Mouse (Mus musculus): ENCODE results near the gene Cxcl17. TPM values are rescaled to one million over a fixed set of nuclear protein-coding genes. Genes with fewer than 3 reads are reported as not detected.
"Not testable (repeated sequence)": the region's sequence is repeated elsewhere in the genome, so short reads cannot be mapped to it uniquely, and the experiment has no call there.

The Cxcl17 gene
- 0.56 and 1.2 TPM in 2 replicates for polyA plus RNA-seq (2012; rRNA removed)

DNA sequence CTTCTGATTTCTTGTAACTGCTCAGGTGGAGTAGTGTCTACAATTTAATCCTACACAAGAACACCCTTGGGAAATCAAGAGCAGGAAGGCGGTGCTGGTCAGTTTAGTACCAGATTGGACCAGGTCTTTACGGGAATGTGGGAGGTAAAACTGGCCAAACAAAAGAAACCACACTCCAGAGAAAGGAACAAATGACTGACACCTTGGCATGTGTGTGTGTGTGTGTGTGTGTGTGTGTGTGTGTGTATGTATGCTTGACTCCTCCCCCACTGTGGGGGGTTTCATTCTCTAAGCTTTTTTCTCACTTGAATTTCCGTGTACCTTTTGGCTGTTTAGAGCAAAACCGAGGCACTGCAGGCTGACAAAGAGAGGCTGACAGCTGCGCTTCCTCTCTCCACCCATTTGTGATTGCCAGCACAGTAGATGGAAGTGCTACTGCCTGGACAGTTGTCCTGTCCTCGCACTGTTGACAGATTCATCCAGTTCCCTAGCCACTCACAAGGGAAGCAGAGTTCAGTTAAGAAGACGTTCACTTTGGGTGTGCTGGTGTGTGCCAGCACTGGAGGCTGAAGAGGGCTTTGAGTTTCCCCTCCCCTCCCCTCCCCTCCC is at the start of gene Cxcl17:
Gene Cxcl17 (minus strand): TSS at position 54 of the 609 bp plus-strand sequence.
- WGBS: 62% methylated on average over 7 of the region's 7 CpGs
- H3K36me3 ChIP-seq (ENCODE audit: control insufficient read depth, insufficient read depth, low read length): no peaks in the 10 kb centered on the region
- no peak for TF ChIP-seq POLR2A (IDR thresholded peaks at IDR 0.05; ENCODE audit: control insufficient read depth, extremely low read depth, insufficient read depth, low read length, poor library complexity)
- TF ChIP-seq CTCF (IDR thresholded peaks at IDR 0.05; ENCODE audit: borderline replicate concordance, control insufficient read depth, extremely low read depth, insufficient read depth, low read length, poor library complexity): no peak
- no peak within 1 kb of the TSS for H3K27ac ChIP-seq (ENCODE audit: control insufficient read depth, insufficient read depth, low read length)
- peaks cover 3% of the 10 kb centered on the region for H3K4me1 ChIP-seq (replicated peaks; ENCODE audit: control insufficient read depth, insufficient read depth, low read length)
- H3K4me3 ChIP-seq (ENCODE audit: control insufficient read depth, insufficient read depth, low read length): no peak within 1 kb of the TSS
- no peaks in the 10 kb centered on the region for H3K27me3 ChIP-seq (ENCODE audit: control insufficient read depth, insufficient read depth, low read length)
- DNase-seq: no peak

DNA sequence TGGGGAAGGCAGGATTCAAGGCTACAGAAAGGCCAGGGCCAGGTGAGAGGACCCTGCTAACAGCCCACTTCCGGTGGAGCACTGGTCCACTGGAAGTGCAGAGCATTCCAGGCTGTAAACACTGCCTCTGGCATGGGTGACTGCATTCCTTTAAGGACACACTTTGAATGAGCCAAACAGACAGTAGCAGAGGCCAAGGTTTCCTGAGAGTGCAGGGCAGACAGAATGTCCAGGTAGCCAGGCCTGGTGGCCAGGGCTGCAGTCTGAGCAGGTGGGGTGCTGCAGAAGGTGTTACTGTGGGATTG is 49.3 kb upstream of the Cxcl17 start:
- not testable (repeated sequence) for H3K36me3 ChIP-seq (ENCODE audit: control insufficient read depth, insufficient read depth, low read length); H3K27me3 ChIP-seq (ENCODE audit: control insufficient read depth, insufficient read depth, low read length); H3K4me3 ChIP-seq (ENCODE audit: control insufficient read depth, insufficient read depth, low read length); H3K4me1 ChIP-seq (replicated peaks; ENCODE audit: control insufficient read depth, insufficient read depth, low read length); DNase-seq; H3K27ac ChIP-seq (ENCODE audit: control insufficient read depth, insufficient read depth, low read length)
- no CpG with 5 or more reads among the region's 1 CpGs for WGBS

DNA sequence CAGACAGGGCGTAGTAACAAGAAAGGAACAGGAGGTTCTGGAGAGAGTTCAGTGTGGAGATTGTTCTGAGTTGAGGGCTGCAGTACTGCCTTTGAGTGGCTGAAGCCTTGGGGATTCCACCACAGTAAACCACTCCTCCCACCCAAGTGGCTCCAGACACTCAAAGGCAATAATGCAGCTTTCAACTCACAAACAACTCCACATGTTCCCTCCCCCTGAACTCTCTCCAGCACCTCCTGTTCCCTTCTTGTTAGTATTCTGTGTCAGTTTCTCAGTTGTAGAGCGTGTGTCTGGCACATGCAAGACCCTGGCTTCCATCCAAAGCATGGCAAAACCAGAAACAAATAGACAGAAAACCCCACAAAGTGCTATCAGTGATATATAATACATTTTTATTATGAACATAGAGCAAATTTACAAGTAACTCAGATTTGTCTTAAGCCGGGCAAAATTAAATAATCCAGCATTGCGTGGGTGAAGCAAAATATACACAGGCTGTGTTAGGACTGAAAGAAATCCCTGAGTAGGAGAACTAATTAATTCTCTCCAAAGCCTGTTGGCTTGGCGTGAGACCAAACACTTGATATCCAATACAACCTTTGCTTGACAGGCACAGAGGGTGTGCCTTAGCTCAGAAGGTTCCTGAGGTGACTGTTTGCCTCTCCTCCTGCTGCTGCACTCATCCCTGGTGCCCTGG is 48.8 kb upstream of the Cxcl17 start:
- not testable (repeated sequence) for H3K4me1 ChIP-seq (replicated peaks; ENCODE audit: control insufficient read depth, insufficient read depth, low read length); H3K27ac ChIP-seq (ENCODE audit: control insufficient read depth, insufficient read depth, low read length); DNase-seq; H3K4me3 ChIP-seq (ENCODE audit: control insufficient read depth, insufficient read depth, low read length); H3K27me3 ChIP-seq (ENCODE audit: control insufficient read depth, insufficient read depth, low read length); H3K36me3 ChIP-seq (ENCODE audit: control insufficient read depth, insufficient read depth, low read length)
- 85% methylated on average over 4 of the region's 5 CpGs for WGBS

DNA sequence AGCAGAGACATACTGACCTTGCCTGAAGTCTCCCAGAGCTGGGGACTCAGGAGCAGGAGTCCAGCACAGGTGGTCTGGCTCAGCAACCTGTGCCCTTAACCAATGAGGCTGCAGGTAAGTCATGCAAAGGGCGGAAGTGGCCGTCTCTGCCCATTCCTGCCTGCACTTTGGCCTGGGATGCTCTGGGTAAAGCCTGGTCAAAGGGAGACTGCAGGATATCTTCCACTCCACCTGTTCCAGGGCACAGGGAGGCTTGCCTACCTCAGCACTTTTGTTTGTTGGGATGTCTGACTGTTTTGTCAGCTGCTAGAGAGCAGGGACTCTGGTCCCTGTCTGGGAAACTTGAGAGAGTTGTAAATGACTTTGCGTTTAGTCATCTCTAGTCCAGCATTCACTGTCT is 39.4 kb upstream of the Cxcl17 start:
- Histone ChIP-seq H3K4me3 (ENCODE audit: control insufficient read depth, insufficient read depth, low read length) (no peak overlapping the region), H3K36me3 (ENCODE audit: control insufficient read depth, insufficient read depth, low read length) (no peaks in the 10 kb centered on the region), H3K27me3 (ENCODE audit: control insufficient read depth, insufficient read depth, low read length) (no peaks in the 10 kb centered on the region), H3K4me1 (replicated peaks; ENCODE audit: control insufficient read depth, insufficient read depth, low read length) (no peaks in the 10 kb centered on the region), H3K27ac (ENCODE audit: control insufficient read depth, insufficient read depth, low read length) (no peak overlapping the region)
- DNase-seq: no peak
- TF ChIP-seq CTCF (IDR thresholded peaks at IDR 0.05; ENCODE audit: borderline replicate concordance, control insufficient read depth, extremely low read depth, insufficient read depth, low read length, poor library complexity): no peak
- TF ChIP-seq POLR2A (IDR thresholded peaks at IDR 0.05; ENCODE audit: control insufficient read depth, extremely low read depth, insufficient read depth, low read length, poor library complexity): no peak
- WGBS: 94% methylated on average over 3 of the region's 3 CpGs

DNA sequence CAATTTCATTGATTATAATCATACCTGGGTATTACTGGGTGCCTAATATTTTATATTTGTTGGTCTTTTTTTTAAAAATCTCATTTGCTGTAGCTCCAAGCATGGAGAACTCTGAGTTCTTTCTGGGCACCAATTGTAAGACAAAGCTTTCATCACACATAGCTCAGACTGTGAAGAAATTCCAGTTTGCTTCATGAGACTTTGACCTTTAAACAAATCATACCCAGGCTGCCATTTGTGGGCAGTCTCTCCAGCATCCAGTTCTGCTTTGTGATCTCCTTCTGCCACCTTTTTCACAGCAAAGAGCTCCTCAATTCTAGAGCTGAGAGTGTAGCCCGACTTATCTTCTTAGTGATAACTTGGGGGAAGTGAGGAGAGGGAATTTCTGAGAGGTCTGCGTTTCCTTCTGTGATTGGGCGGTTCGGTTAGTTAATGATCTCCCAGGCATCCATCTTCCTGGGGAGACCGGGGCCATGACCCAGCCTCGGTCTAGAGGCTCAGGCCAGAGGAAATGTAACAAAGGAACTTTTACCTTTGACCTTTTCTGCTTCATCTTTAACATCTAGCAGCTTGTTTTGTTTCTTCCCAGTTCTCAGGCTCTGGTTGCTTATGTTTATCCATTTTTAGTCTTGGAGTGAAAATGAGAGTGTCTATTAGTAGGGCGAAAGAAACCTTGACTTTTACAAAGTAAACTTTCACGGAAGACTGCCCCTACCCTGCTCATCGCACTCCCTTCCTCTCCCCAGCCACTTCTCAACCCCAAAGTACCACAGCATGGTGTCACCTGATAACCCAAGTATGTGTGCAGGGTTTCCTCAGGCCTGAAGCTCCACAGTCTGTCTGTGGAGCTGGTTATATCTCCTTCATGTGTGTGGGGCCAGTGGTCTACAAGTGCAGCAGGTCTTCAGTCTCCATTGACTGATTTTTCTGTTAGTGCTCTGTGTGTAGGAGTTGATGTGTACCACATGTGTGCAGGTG is 37.5 kb upstream of the Cxcl17 start:
- no peaks in the 10 kb centered on the region for H3K27me3 ChIP-seq (ENCODE audit: control insufficient read depth, insufficient read depth, low read length)
- DNase-seq: no peak
- no peak for TF ChIP-seq POLR2A (IDR thresholded peaks at IDR 0.05; ENCODE audit: control insufficient read depth, extremely low read depth, insufficient read depth, low read length, poor library complexity)
- no peak for TF ChIP-seq CTCF (IDR thresholded peaks at IDR 0.05; ENCODE audit: borderline replicate concordance, control insufficient read depth, extremely low read depth, insufficient read depth, low read length, poor library complexity)
- H3K27ac ChIP-seq (ENCODE audit: control insufficient read depth, insufficient read depth, low read length): no peak overlapping the region
- no peaks in the 10 kb centered on the region for H3K4me1 ChIP-seq (replicated peaks; ENCODE audit: control insufficient read depth, insufficient read depth, low read length)
- H3K36me3 ChIP-seq (ENCODE audit: control insufficient read depth, insufficient read depth, low read length): no peaks in the 10 kb centered on the region
- WGBS: 89% methylated on average over 9 of the region's 9 CpGs
- no peak overlapping the region for H3K4me3 ChIP-seq (ENCODE audit: control insufficient read depth, insufficient read depth, low read length)

DNA sequence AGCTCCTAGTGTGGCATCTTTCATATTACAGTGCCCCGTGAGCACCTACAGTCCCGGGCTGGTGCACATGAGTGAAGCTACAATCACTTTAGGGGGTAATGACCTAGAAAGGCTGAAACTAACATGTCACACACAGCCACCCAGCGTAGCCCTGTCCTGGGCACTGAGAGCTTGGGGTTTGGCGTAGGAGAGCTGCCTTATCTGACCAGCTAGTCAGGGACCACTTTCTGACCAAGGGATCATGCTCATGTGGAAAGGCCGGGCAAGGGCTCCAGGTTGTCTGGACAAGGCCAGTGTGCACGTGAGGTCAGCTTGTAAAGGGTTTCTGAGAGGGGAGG is 28.1 kb upstream of the Cxcl17 start:
- no peaks in the 10 kb centered on the region for H3K4me1 ChIP-seq (replicated peaks; ENCODE audit: control insufficient read depth, insufficient read depth, low read length)
- no peak for DNase-seq
- 93% methylated on average over 6 of the region's 6 CpGs for WGBS
- H3K27me3 ChIP-seq (ENCODE audit: control insufficient read depth, insufficient read depth, low read length): no peaks in the 10 kb centered on the region
- no peaks in the 10 kb centered on the region for H3K36me3 ChIP-seq (ENCODE audit: control insufficient read depth, insufficient read depth, low read length)
- H3K4me3 ChIP-seq (ENCODE audit: control insufficient read depth, insufficient read depth, low read length): no peak overlapping the region
- H3K27ac ChIP-seq (ENCODE audit: control insufficient read depth, insufficient read depth, low read length): no peak overlapping the region
- TF ChIP-seq CTCF (IDR thresholded peaks at IDR 0.05; ENCODE audit: borderline replicate concordance, control insufficient read depth, extremely low read depth, insufficient read depth, low read length, poor library complexity): no peak
- no peak for TF ChIP-seq POLR2A (IDR thresholded peaks at IDR 0.05; ENCODE audit: control insufficient read depth, extremely low read depth, insufficient read depth, low read length, poor library complexity)
